Mouse (Mus musculus) adrenal gland, postnatal 4 days (tissue): ENCODE data around the gene Dedd. TPM values are rescaled to one million over a fixed set of nuclear protein-coding genes. Genes with fewer than 3 reads are reported as not detected.

Source experiments
- DNase-seq, 2 experiments: peaks; one replicate each; pipeline ENCODE4 v3.0.0; 2021 to 2022; ENCODE audit warnings: low spot score in 2 of 2, mixed read lengths in 2 of 2
- long read RNA-seq, 2 experiments: library from polyadenylated mRNA; stranded (forward); transcript quantifications; one replicate each; pipeline ENCODE4 v2.0.0; 2021
- total RNA-seq, 2 experiments: library from RNA; stranded (reverse); gene quantifications; 2 replicates each; pipeline ENCODE4 v1.2.3; 2021

Dedd gene
- 10 to 100 TPM; 41.2 to 43.1 TPM for total RNA-seq
- long read RNA-seq, experiment 1, transcript Dedd-201 (5 exons, 1,618 nt) = major isoform, 9 of 17 reads
- long read RNA-seq, experiment 1, partial matches to known transcripts = 0 of 17 reads
- long read RNA-seq, experiment 1, other reads (novel, unspliced or antisense) = 5 of 17 reads
- long read RNA-seq, experiment 2, transcript Dedd-201 (5 exons, 1,618 nt) = major isoform, 15 of 42 reads
- long read RNA-seq, experiment 2, transcript Dedd-204 (6 exons, 2,563 nt) = minor isoform, 6 of 42 reads
- long read RNA-seq, experiment 2, partial matches to known transcripts = 1 of 42 reads
- long read RNA-seq, experiment 2, other reads (novel, unspliced or antisense) = 15 of 42 reads

- peak; percentile 57 to 79 for DNase-seq
Observed at GRCm38 (mm10) chr1:171328839-171329432, at the start of gene Dedd. Gene Dedd (plus strand): TSS chr1:171329145.

- DNase-seq = no peak
Observed at GRCm38 (mm10) chr1:171279721-171280120, 49.2 kb upstream of the Dedd start.

GRCm38 (mm10) chr1:171280250-171280915, 48.6 kb upstream of the Dedd start:
- no peak for DNase-seq

- peak; percentile 41 to 82 for DNase-seq
Observed at GRCm38 (mm10) chr1:171280916-171281527, 47.9 kb upstream of the Dedd start, which contains the start of gene Ppox. Gene Ppox (minus strand): TSS chr1:171281186.

GRCm38 (mm10) chr1:171281528-171281923, 47.4 kb upstream of the Dedd start:
- peak; percentile 59 to 71 for DNase-seq

- no peak for DNase-seq
Observed at GRCm38 (mm10) chr1:171282086-171282805, 46.7 kb upstream of the Dedd start.

GRCm38 (mm10) chr1:171283188-171284160, 45.5 kb upstream of the Dedd start:
- no peak for DNase-seq

GRCm38 (mm10) chr1:171284491-171284890, 44.5 kb upstream of the Dedd start:
- DNase-seq = no peak

- DNase-seq = no peak
Observed at GRCm38 (mm10) chr1:171285096-171285892, 43.7 kb upstream of the Dedd start.

GRCm38 (mm10) chr1:171286517-171286916, 42.4 kb upstream of the Dedd start:
- no peak for DNase-seq

GRCm38 (mm10) chr1:171287136-171288081, 41.5 kb upstream of the Dedd start, which contains the start of gene Usp21:
Gene Usp21 (minus strand): TSS chr1:171287991.
- peak; percentile 86 to 88 for DNase-seq

GRCm38 (mm10) chr1:171288328-171288727, 40.6 kb upstream of the Dedd start:
- DNase-seq = no peak

- DNase-seq = no peak
Observed at GRCm38 (mm10) chr1:171293351-171293750, 35.6 kb upstream of the Dedd start.

GRCm38 (mm10) chr1:171293906-171294297, 35.0 kb upstream of the Dedd start:
- DNase-seq = no peak

- peak; percentile 61 to 65 for DNase-seq
Observed at GRCm38 (mm10) chr1:171294298-171295062, 34.5 kb upstream of the Dedd start, which contains the start of gene Ufc1. Gene Ufc1 (minus strand): TSS chr1:171295024.

- DNase-seq = no peak
Observed at GRCm38 (mm10) chr1:171295063-171295402, 33.9 kb upstream of the Dedd start.

GRCm38 (mm10) chr1:171298226-171298625, 30.7 kb upstream of the Dedd start:
- no peak for DNase-seq
